Mouse (Mus musculus) kidney, adult 2 months (tissue): ENCODE measurements at regions not wholly inside any gene's neighbourhood (a gene's known extent, or its start where the extent isn't known, plus 50 kb on each side); places are given as distances from the start of the nearest gene placed in this dataset.

ENCODE experiments used
- CTCF ChIP-seq: fragments of 200-500 bp; conservative IDR thresholded peaks from 2 replicates; pipeline ENCODE4 v1.5.1; 2011; ENCODE audit warnings: low read depth, mild to moderate bottlenecking, control low read depth, low read length, moderate library complexity, mixed read lengths; ENCODE audit not compliant: insufficient read depth, insufficient read length
- POLR2A ChIP-seq: fragments of 200-500 bp; IDR thresholded peaks from one replicate; pipeline ENCODE4 v1.6.1; 2011; ENCODE audit warnings: low read depth, low read length, control low read depth

- TF ChIP-seq CTCF (no peak), POLR2A (no peak)
Measured at GRCm38 (mm10) chr4:64255253-64255652, 208.4 kb upstream of the Tnc start.
